In the genomic region with DNA sequence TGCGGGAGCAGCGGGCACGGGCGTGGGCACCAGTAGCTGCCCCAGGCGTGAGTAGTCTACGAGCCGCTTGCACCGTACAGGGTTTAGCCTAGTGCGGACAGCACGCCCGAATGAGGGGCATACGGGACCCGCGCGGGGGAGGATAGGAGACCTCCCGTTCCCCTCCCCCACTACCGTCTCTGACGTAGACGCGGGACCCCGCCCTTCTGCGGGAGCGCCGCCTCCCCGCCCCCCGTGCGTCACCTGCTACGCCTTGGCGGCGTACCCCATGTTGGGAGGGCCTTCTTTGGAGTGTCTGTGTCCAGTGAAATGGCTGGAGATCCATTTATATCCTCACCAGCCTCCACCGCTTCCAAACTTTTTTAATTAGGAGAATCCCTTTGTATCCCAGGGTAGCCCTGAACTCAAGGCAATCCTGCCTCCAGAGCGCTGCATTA, we compare ENCODE assay signal across 8 mouse cellular contexts. TPM values are rescaled to one million over a fixed set of nuclear protein-coding genes. Genes with fewer than 3 reads are reported as not detected.
DNase-seq lines count a peak whose midpoint lies in the region; ATAC-seq and TF ChIP-seq lines count a peak whose summit lies in the region.

No protein-coding gene starts in this region.

- no peak for TF ChIP-seq CTCF in thymus, adult 2 months (IDR thresholded peaks at IDR 0.05; ENCODE audit: borderline replicate concordance, control insufficient read depth, extremely low read depth, insufficient read depth, low read length, poor library complexity)

- peaks cover 55% of the 10 kb centered on the region for H3K4me1 ChIP-seq in hindbrain, embryonic 10.5 days (replicated peaks)
- peaks cover 33% of the 10 kb centered on the region for H3K4me1 ChIP-seq in lung, embryonic 16.5 days (replicated peaks; ENCODE audit: control insufficient read depth, insufficient read depth, low read length)
- peaks cover 22% of the 10 kb centered on the region for H3K4me1 ChIP-seq in thymus, adult 2 months (replicated peaks; ENCODE audit: control insufficient read depth, insufficient read depth, low read length)

- peaks cover 25% of the 10 kb centered on the region for H3K36me3 ChIP-seq in hindbrain, embryonic 10.5 days
- peaks cover 18% of the 10 kb centered on the region for H3K36me3 ChIP-seq in lung, embryonic 16.5 days (ENCODE audit: control insufficient read depth, insufficient read depth, low read length)
- H3K36me3 ChIP-seq in thymus, adult 2 months (ENCODE audit: control insufficient read depth, insufficient read depth, low read length) = peaks cover 10% of the 10 kb centered on the region

- peak overlapping the region; percentile 100 for H3K27ac ChIP-seq in hindbrain, embryonic 10.5 days
- H3K27ac ChIP-seq in lung, embryonic 16.5 days (ENCODE audit: low read length) = peak overlapping the region; percentile 100
- peak overlapping the region; percentile 95 for H3K27ac ChIP-seq in thymus, adult 2 months (ENCODE audit: control insufficient read depth, insufficient read depth, low read length)

- no peaks in the 10 kb centered on the region for H3K9me3 ChIP-seq in hindbrain, embryonic 10.5 days
- H3K9me3 ChIP-seq in lung, embryonic 16.5 days (ENCODE audit: control insufficient read depth, low read length) = no peaks in the 10 kb centered on the region

- TF ChIP-seq POLR2A in thymus, adult 2 months (IDR thresholded peaks at IDR 0.05; ENCODE audit: control insufficient read depth, extremely low read depth, insufficient read depth, low read length, poor library complexity) = peak; percentile 91

- H3K4me2 ChIP-seq in lung, embryonic 16.5 days (ENCODE audit: low read depth, low read length) = peak overlapping the region; percentile 98

- peak; percentile 66 for DNase-seq in MEL-GATA-1-ER (ENCODE audit: extremely low read depth, low read depth)
- peak; percentile 96 for DNase-seq in cerebellum, adult 8-10 months
- DNase-seq in hindbrain, embryonic 10.5 days (ENCODE audit: low spot score) = peak; percentile 94
- peak; percentile 95 for DNase-seq in layer of hippocampus, adult 9-11 months
- DNase-seq in ovary, adult 18-20 months (ENCODE audit: low spot score) = peak; percentile 93
- DNase-seq in thymus, adult 2 months = peak; percentile 97

- H3K9ac ChIP-seq in lung, embryonic 16.5 days (ENCODE audit: low read length) = peak overlapping the region; percentile 98

- under 1% methylated on average over 32 of the region's 32 CpGs for WGBS in hindbrain, embryonic 10.5 days
- WGBS in lung, embryonic 16.5 days = 0% methylated on average over 21 of the region's 32 CpGs
- 0% methylated on average over 32 of the region's 32 CpGs for WGBS in thymus, adult 2 months

- peak overlapping the region; percentile 87 for H3K4me3 ChIP-seq in hindbrain, embryonic 10.5 days
- peak overlapping the region; percentile 84 for H3K4me3 ChIP-seq in lung, embryonic 16.5 days (ENCODE audit: low read length)
- H3K4me3 ChIP-seq in thymus, adult 2 months (ENCODE audit: control insufficient read depth, insufficient read depth, low read length) = peak overlapping the region; percentile 74

- H3K27me3 ChIP-seq in hindbrain, embryonic 10.5 days (ENCODE audit: insufficient read depth, poor library complexity, severe bottlenecking) = no peaks in the 10 kb centered on the region
- H3K27me3 ChIP-seq in lung, embryonic 16.5 days (ENCODE audit: control insufficient read depth, insufficient read depth, low read depth, low read length) = no peaks in the 10 kb centered on the region
- H3K27me3 ChIP-seq in thymus, adult 2 months (ENCODE audit: control insufficient read depth, insufficient read depth, low read length) = no peaks in the 10 kb centered on the region

- peak; percentile 47 for ATAC-seq in frontal cortex, adult (ENCODE audit: low TSS enrichment)
- ATAC-seq in lung, embryonic 16.5 days (ENCODE audit: low read depth) = peak; percentile 72

RNA-seq across cellular contexts. Expression of gene Hnrnpl, which starts 0.6 kb away (rescaled TPM):
- polyA plus RNA-seq in hindbrain, embryonic 10.5 days (2016; fragmentation: Nextera tagmentation; extraction: Ambion mirVana) = 312 TPM in 2 replicates
- polyA plus RNA-seq in lung, embryonic 16.5 days (2015; fragmentation: Nextera tagmentation; extraction: Ambion mirVana) = 200 and 226 TPM in 2 replicates
- 562 and 568 TPM in 2 replicates for polyA plus RNA-seq in thymus, adult 2 months (2012; rRNA removed)

RNA-seq across cellular contexts. Expression of gene Ech1, which starts 16.0 kb away (rescaled TPM):
- 87.9 and 93.3 TPM in 2 replicates for polyA plus RNA-seq in hindbrain, embryonic 10.5 days (2016; fragmentation: Nextera tagmentation; extraction: Ambion mirVana)
- 184 and 189 TPM in 2 replicates for polyA plus RNA-seq in lung, embryonic 16.5 days (2015; fragmentation: Nextera tagmentation; extraction: Ambion mirVana)
- polyA plus RNA-seq in thymus, adult 2 months (2012; rRNA removed) = 287 and 359 TPM in 2 replicates

RNA-seq across cellular contexts. Expression of gene Rinl, which starts 20.2 kb away (rescaled TPM):
- 4.0 TPM in 2 replicates for polyA plus RNA-seq in hindbrain, embryonic 10.5 days (2016; fragmentation: Nextera tagmentation; extraction: Ambion mirVana)
- polyA plus RNA-seq in lung, embryonic 16.5 days (2015; fragmentation: Nextera tagmentation; extraction: Ambion mirVana) = 9.2 and 9.5 TPM in 2 replicates
- polyA plus RNA-seq in thymus, adult 2 months (2012; rRNA removed) = 91.9 and 93.7 TPM in 2 replicates

RNA-seq across cellular contexts. Expression of gene Lgals4, which starts 24.7 kb away (rescaled TPM):
- 3.9 and 4.0 TPM in 2 replicates for polyA plus RNA-seq in hindbrain, embryonic 10.5 days (2016; fragmentation: Nextera tagmentation; extraction: Ambion mirVana)
- 12.5 and 14.2 TPM in 2 replicates for polyA plus RNA-seq in lung, embryonic 16.5 days (2015; fragmentation: Nextera tagmentation; extraction: Ambion mirVana)
- polyA plus RNA-seq in thymus, adult 2 months (2012; rRNA removed) = 23.2 and 29.7 TPM in 2 replicates

RNA-seq across cellular contexts. Expression of gene Nfkbib, which starts 41.7 kb away (rescaled TPM):
- polyA plus RNA-seq in hindbrain, embryonic 10.5 days (2016; fragmentation: Nextera tagmentation; extraction: Ambion mirVana) = 56.0 and 61.1 TPM in 2 replicates
- 35.3 and 37.3 TPM in 2 replicates for polyA plus RNA-seq in lung, embryonic 16.5 days (2015; fragmentation: Nextera tagmentation; extraction: Ambion mirVana)
- polyA plus RNA-seq in thymus, adult 2 months (2012; rRNA removed) = 75.5 and 78.8 TPM in 2 replicates

Comparison
In these comparisons a context has a peak if more than half of its experiments do, and no peak if none do; other contexts are left out.
1. Peak in every context shown above with its lines: DNase-seq, ATAC-seq, H3K4me3 ChIP-seq and H3K27ac ChIP-seq.